Mouse (Mus musculus): ENCODE data around the gene Pi4ka.

DNA sequence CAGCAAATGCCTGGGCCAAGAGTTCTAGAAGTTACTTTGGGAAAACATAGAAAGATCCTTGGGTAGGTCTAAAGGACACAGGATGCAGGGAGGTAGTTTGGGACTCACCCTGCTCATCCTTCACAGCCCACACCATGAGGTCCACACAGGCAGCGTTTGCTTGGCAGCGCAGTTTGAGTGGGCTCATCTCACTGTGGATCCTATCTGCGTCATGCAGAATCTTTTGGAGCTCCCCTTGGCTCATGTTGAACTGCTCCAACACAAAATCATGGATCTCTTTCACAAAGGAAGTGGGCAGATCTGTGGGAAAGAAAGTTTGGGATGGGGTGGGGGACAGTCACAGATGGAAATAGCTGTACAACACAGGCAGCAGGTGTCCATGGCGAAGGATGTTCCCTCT is 47.3 kb downstream of the Pi4ka start:
- TF ChIP-seq CTCF (IDR thresholded peaks at IDR 0.05; ENCODE audit: control insufficient read depth, insufficient read depth, low read length) (no peak), POLR2A (IDR thresholded peaks at IDR 0.05; ENCODE audit: borderline replicate concordance, control insufficient read depth, low read depth, low read length) (no peak)
